Mouse (Mus musculus): ENCODE results near the gene Olfr281. TPM values are rescaled to one million over a fixed set of nuclear protein-coding genes. Genes with fewer than 3 reads are reported as not detected.
A peak's percentile ranks its signal among the peaks of the same experiment; 100 is the strongest.
"Not testable (repeated sequence)": the region's sequence is repeated elsewhere in the genome, so short reads cannot be mapped to it uniquely, and the experiment has no call there.

The Olfr281 gene
- polyA plus RNA-seq, 1 experiment from 2014 or later = not detected

DNA sequence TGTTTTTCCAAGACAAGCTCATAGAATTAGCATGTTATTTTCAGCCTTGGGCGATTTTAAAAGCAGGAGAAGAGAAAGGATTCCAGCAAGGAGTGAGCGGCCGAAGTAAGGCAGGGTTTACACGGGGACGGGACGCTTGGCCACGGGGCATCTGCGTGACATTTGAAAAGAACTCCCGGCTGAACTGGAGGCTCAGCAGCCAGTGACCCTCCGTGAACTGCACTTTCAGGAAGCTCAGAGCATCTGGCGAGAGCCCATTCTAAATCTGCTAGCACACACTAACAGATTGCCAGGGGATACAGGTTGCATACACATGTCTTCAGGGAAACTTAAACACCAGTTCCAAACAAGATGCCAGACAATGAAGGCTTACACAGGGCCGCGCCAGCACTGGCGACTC lies 28.1 kb upstream of the Olfr281 start:
- Histone ChIP-seq H3K27me3 (ENCODE audit: control insufficient read depth, insufficient read depth, low read length) (no peaks in the 10 kb centered on the region), H3K4me3 (replicated peaks; ENCODE audit: low read length) (no peak overlapping the region), H3K9ac (ENCODE audit: low read length) (no peak overlapping the region), H3K4me2 (ENCODE audit: low read depth, low read length) (no peak overlapping the region), H3K4me1 (ENCODE audit: control insufficient read depth, insufficient read depth, low read length) (no peaks in the 10 kb centered on the region), H3K36me3 (ENCODE audit: control insufficient read depth, insufficient read depth, low read length) (no peaks in the 10 kb centered on the region), H3K27ac (ENCODE audit: low read length) (no peak overlapping the region), H3K9me3 (replicated peaks; ENCODE audit: control insufficient read depth, low read length) (no peaks in the 10 kb centered on the region)
- 57% methylated on average over 14 of the region's 14 CpGs for WGBS
- no peak for ATAC-seq (ENCODE audit: insufficient read depth, low FRiP score)

DNA sequence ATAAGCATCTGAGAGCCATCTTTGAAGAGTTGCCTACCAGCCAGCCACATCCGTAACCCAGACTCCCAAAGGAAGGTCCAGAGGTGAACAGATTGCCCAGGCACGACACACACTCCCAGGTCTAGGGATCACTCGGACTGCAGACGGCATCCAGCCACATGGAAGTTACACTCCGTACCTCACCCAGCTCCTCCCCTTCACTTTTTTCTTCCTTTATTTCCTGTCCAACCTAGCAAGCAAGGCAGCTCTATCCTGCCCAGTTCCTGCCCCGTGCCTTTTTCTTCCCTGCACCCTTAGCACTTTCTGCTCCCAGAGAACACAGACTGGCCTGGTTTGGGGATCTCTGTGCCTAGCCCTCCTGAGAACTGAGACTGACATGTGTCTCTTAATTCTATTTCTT lies 27.6 kb upstream of the Olfr281 start:
- WGBS = 52% methylated on average over 6 of the region's 6 CpGs
- H3K27me3 ChIP-seq (ENCODE audit: control insufficient read depth, insufficient read depth, low read length) = no peaks in the 10 kb centered on the region
- H3K27ac ChIP-seq (ENCODE audit: low read length) = no peak overlapping the region
- H3K9me3 ChIP-seq (replicated peaks; ENCODE audit: control insufficient read depth, low read length) = no peaks in the 10 kb centered on the region
- H3K4me3 ChIP-seq (replicated peaks; ENCODE audit: low read length) = no peak overlapping the region
- no peaks in the 10 kb centered on the region for H3K36me3 ChIP-seq (ENCODE audit: control insufficient read depth, insufficient read depth, low read length)
- 0 out of 2 replicates have a peak, but pooled peaks have one; percentile 37 for ATAC-seq (ENCODE audit: insufficient read depth, low FRiP score)
- no peaks in the 10 kb centered on the region for H3K4me1 ChIP-seq (ENCODE audit: control insufficient read depth, insufficient read depth, low read length)
- H3K9ac ChIP-seq (ENCODE audit: low read length) = no peak overlapping the region
- no peak overlapping the region for H3K4me2 ChIP-seq (ENCODE audit: low read depth, low read length)

DNA sequence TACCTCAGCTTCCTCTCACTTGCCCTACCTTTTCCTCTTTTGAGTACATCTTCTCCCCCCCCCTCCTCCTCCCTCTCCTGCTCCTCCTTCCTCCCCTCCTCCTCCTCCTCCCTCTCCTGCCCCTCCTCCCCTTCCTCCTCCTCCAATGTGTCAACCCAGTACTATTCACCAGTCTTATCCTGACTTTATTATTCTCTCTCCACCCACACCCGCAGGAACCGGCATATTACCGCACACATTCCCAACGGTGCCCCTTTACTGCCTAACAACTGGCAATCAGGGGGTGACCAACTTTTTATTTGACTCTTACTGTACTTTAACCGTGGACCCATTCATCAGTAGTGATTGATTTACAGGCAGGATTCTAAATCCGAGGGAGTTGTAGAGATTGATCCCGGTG lies 27.2 kb upstream of the Olfr281 start:
- Histone ChIP-seq H3K27ac (ENCODE audit: low read length) (no peak overlapping the region), H3K4me3 (replicated peaks; ENCODE audit: low read length) (no peak overlapping the region), H3K4me2 (ENCODE audit: low read depth, low read length) (no peak overlapping the region), H3K9me3 (replicated peaks; ENCODE audit: control insufficient read depth, low read length) (no peaks in the 10 kb centered on the region), H3K4me1 (ENCODE audit: control insufficient read depth, insufficient read depth, low read length) (no peaks in the 10 kb centered on the region), H3K36me3 (ENCODE audit: control insufficient read depth, insufficient read depth, low read length) (no peaks in the 10 kb centered on the region), H3K27me3 (ENCODE audit: control insufficient read depth, insufficient read depth, low read length) (no peaks in the 10 kb centered on the region), H3K9ac (ENCODE audit: low read length) (no peak overlapping the region)
- WGBS = 74% methylated on average over 7 of the region's 7 CpGs
- no peak; the same call in 1 of the 2 replicates for ATAC-seq (ENCODE audit: insufficient read depth, low FRiP score)

DNA sequence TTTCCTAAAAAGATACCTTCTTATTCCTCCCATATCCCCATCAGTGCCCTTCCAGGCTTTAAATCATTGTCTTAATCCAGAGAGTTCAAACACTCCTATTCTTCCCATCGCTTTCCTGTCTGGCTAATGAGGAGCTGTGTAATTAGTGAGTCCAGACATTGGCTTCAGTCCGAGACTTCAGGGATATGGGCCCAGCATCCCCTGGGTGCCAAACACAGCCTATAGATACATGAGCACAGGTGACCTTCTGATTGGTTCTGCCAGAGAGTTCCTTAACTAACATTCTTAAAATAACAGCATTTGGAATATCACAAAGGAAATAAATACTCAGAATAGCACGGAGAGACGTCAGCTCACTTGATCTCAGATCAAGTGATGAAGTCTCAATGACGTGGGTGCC lies 21.5 kb upstream of the Olfr281 start, which contains the start of gene Olfr282:
Olfr282 (plus strand) TSS at position 301 of the 400 bp plus-strand sequence.
- not testable (repeated sequence) for H3K4me2 ChIP-seq (ENCODE audit: low read depth, low read length); H3K9ac ChIP-seq (ENCODE audit: low read length); H3K27ac ChIP-seq (ENCODE audit: low read length); H3K9me3 ChIP-seq (replicated peaks; ENCODE audit: control insufficient read depth, low read length); ATAC-seq (ENCODE audit: insufficient read depth, low FRiP score); H3K36me3 ChIP-seq (ENCODE audit: control insufficient read depth, insufficient read depth, low read length); H3K4me1 ChIP-seq (ENCODE audit: control insufficient read depth, insufficient read depth, low read length); H3K27me3 ChIP-seq (ENCODE audit: control insufficient read depth, insufficient read depth, low read length); H3K4me3 ChIP-seq (replicated peaks; ENCODE audit: low read length)
- WGBS = 74% methylated on average over 5 of the region's 5 CpGs

DNA sequence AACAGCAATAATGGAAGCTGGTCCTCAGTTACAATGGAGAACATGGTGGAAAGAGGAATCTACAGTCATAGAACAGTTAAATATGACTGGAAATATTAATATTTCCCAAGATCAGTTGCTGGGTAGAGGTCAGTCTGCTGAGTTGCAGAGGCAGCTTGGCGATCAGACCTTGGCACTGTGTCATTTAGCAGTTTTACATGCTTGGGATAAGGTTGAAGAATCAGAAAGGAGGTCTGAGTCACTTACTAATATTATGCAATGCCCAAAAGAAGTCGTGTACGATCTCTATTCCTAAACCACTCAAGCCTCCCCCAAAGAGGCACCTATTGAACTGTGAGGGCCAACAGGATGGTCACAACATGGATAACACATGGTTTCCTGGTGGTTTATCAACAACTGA lies 7.8 kb upstream of the Olfr281 start:
- no peak for ATAC-seq (ENCODE audit: insufficient read depth, low FRiP score)
- no peak overlapping the region for H3K9ac ChIP-seq (ENCODE audit: low read length)

DNA sequence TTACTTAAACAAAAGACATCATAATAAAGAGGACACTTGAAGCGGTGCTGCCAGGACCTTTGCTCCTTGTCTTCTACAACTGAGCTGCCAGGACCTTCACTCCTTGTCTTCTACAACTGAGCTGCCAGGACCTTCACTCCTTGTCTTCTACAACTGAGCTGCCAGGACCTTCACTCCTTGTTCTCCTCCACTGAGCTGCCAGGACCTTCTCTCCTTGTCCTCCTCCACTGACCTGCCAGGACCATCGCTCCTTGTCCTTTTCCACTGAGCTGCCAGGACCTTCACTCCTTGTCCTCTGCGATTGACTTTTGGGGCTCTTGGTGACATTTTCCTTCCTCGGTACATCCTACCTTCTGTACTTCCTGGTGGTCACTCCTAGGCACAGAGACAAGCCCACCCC lies 3.9 kb upstream of the Olfr281 start:
- ATAC-seq (ENCODE audit: insufficient read depth, low FRiP score) = no peak
- Histone ChIP-seq H3K4me1 (ENCODE audit: control insufficient read depth, insufficient read depth, low read length) (no peaks in the 10 kb centered on the region), H3K4me3 (replicated peaks; ENCODE audit: low read length) (no peak overlapping the region), H3K9me3 (replicated peaks; ENCODE audit: control insufficient read depth, low read length) (no peaks in the 10 kb centered on the region), H3K27ac (ENCODE audit: low read length) (no peak overlapping the region), H3K36me3 (ENCODE audit: control insufficient read depth, insufficient read depth, low read length) (no peaks in the 10 kb centered on the region), H3K27me3 (ENCODE audit: control insufficient read depth, insufficient read depth, low read length) (no peaks in the 10 kb centered on the region), H3K9ac (ENCODE audit: low read length) (no peak overlapping the region), H3K4me2 (ENCODE audit: low read depth, low read length) (no peak overlapping the region)
- WGBS = 50% methylated on average over 4 of the region's 4 CpGs

More for the DNA sequence above, 7.8 kb upstream of the Olfr281 start:
- Histone ChIP-seq H3K9me3 (replicated peaks; ENCODE audit: control insufficient read depth, low read length) (no peaks in the 10 kb centered on the region), H3K27me3 (ENCODE audit: control insufficient read depth, insufficient read depth, low read length) (no peaks in the 10 kb centered on the region), H3K36me3 (ENCODE audit: control insufficient read depth, insufficient read depth, low read length) (no peaks in the 10 kb centered on the region), H3K4me1 (ENCODE audit: control insufficient read depth, insufficient read depth, low read length) (no peaks in the 10 kb centered on the region), H3K4me3 (replicated peaks; ENCODE audit: low read length) (no peak overlapping the region), H3K27ac (ENCODE audit: low read length) (no peak overlapping the region), H3K4me2 (ENCODE audit: low read depth, low read length) (no peak overlapping the region)
- 86% methylated on average over 3 of the region's 3 CpGs for WGBS

DNA sequence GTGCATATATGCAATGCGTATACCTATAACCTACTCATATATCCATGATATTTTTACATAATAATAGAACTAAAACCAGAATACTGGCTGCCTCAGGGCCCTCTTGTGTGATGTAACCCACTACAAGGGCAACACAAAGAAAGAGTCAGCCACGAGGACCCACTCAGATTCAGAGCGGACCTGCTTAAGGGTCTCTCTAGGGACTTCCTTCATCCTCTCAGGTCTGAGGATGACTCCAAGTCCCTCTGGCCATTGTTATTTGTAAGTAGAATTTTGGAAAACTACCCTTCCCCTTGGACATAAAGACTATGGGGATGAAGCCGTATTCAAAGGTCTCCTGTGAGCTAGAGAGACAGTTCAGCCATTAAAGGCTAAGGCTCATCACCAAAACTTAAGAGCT lies 17.2 kb downstream of the Olfr281 start, which contains the start of gene OR5BS1P:
OR5BS1P (plus strand) TSS at position 301 of the 400 bp plus-strand sequence.
- no peak for ATAC-seq (ENCODE audit: insufficient read depth, low FRiP score)
- Histone ChIP-seq H3K4me1 (ENCODE audit: control insufficient read depth, insufficient read depth, low read length) (no peaks in the 10 kb centered on the region), H3K27ac (ENCODE audit: low read length) (no peak within 1 kb of the TSS), H3K36me3 (ENCODE audit: control insufficient read depth, insufficient read depth, low read length) (no peaks in the 10 kb centered on the region), H3K4me3 (replicated peaks; ENCODE audit: low read length) (no peak within 1 kb of the TSS), H3K27me3 (ENCODE audit: control insufficient read depth, insufficient read depth, low read length) (no peaks in the 10 kb centered on the region), H3K9me3 (replicated peaks; ENCODE audit: control insufficient read depth, low read length) (no peaks in the 10 kb centered on the region), H3K9ac (ENCODE audit: low read length) (no peak within 1 kb of the TSS), H3K4me2 (ENCODE audit: low read depth, low read length) (no peak within 1 kb of the TSS)
- 86% methylated on average over 4 of the region's 4 CpGs for WGBS

DNA sequence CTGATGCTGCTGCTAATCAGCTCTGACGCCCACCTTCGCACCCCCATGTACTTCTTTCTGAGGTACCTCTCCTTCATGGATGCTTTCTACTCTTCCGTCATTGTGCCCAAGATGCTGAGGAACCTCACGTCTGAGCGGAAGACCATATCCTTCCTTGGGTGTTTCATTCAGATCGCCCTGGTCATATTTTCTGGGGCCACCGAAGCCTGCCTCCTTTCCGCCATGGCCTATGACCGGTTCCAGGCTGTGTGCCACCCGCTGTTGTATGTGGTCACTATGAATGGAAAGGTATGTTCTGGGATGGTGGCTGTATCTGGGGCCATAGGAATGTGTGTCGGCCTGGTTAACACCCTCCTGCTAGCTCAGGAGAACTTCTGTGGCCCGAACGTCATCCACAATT lies 19.2 kb downstream of the Olfr281 start:
- WGBS = 90% methylated on average over 13 of the region's 13 CpGs

DNA sequence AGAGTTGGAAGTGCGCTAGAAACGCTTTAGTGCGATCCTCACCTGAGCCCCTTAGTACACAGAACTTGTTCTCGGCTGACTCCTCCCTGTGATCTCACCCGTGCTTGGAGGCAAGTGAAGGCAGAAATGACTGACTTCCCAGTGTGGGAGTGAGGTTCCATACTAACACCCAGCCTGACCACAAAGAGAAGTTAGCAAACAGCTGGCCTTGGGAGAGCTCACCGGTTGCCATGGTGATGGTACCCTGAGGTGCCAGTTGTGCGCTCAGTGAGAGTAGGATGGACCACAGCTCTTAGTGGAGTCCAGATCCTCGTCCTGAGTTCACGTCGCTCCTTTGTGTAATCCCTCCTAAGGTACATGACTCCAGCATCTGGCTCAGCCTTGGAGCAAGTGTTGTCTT lies 22.6 kb downstream of the Olfr281 start:
- H3K9me3 ChIP-seq (replicated peaks; ENCODE audit: control insufficient read depth, low read length) = no peaks in the 10 kb centered on the region
- ATAC-seq (ENCODE audit: insufficient read depth, low FRiP score) = no peak
- no peaks in the 10 kb centered on the region for H3K36me3 ChIP-seq (ENCODE audit: control insufficient read depth, insufficient read depth, low read length)
- H3K27ac ChIP-seq (ENCODE audit: low read length) = no peak overlapping the region
- H3K4me1 ChIP-seq (ENCODE audit: control insufficient read depth, insufficient read depth, low read length) = no peaks in the 10 kb centered on the region
- 85% methylated on average over 10 of the region's 10 CpGs for WGBS
- no peak overlapping the region for H3K4me2 ChIP-seq (ENCODE audit: low read depth, low read length)
- no peaks in the 10 kb centered on the region for H3K27me3 ChIP-seq (ENCODE audit: control insufficient read depth, insufficient read depth, low read length)
- H3K4me3 ChIP-seq (replicated peaks; ENCODE audit: low read length) = no peak overlapping the region
- H3K9ac ChIP-seq (ENCODE audit: low read length) = no peak overlapping the region

More for the DNA sequence above, 19.2 kb downstream of the Olfr281 start:
- Histone ChIP-seq H3K27me3 (ENCODE audit: control insufficient read depth, insufficient read depth, low read length) (no peaks in the 10 kb centered on the region), H3K9ac (ENCODE audit: low read length) (no peak overlapping the region), H3K36me3 (ENCODE audit: control insufficient read depth, insufficient read depth, low read length) (no peaks in the 10 kb centered on the region), H3K27ac (ENCODE audit: low read length) (no peak overlapping the region), H3K4me1 (ENCODE audit: control insufficient read depth, insufficient read depth, low read length) (no peaks in the 10 kb centered on the region), H3K9me3 (replicated peaks; ENCODE audit: control insufficient read depth, low read length) (no peaks in the 10 kb centered on the region), H3K4me3 (replicated peaks; ENCODE audit: low read length) (no peak overlapping the region), H3K4me2 (ENCODE audit: low read depth, low read length) (no peak overlapping the region)
- ATAC-seq (ENCODE audit: insufficient read depth, low FRiP score) = no peak

DNA sequence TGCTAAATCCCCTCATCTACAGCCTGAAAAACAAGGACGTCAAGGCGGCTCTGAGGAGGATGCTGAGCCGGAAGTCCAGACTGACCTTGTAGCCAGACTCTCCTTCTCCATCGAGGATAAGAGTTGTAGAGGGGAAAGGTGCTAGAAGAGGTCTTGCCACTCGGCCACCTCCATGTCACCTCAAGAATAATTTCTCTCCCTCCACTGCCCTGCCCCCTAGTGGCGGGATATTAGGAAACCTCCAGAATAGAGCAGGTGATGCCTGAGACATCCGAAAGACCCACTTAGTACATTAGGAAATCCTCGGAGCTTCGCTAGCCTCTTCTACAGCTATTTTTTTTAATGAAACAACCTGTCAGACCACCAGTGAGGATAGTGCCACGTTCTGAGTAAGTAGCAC lies 23.0 kb downstream of the Olfr281 start:
- Histone ChIP-seq H3K4me3 (replicated peaks; ENCODE audit: low read length) (no peak overlapping the region), H3K36me3 (ENCODE audit: control insufficient read depth, insufficient read depth, low read length) (no peaks in the 10 kb centered on the region), H3K9ac (ENCODE audit: low read length) (no peak overlapping the region), H3K4me1 (ENCODE audit: control insufficient read depth, insufficient read depth, low read length) (no peaks in the 10 kb centered on the region), H3K27ac (ENCODE audit: low read length) (no peak overlapping the region), H3K27me3 (ENCODE audit: control insufficient read depth, insufficient read depth, low read length) (no peaks in the 10 kb centered on the region), H3K9me3 (replicated peaks; ENCODE audit: control insufficient read depth, low read length) (no peaks in the 10 kb centered on the region), H3K4me2 (ENCODE audit: low read depth, low read length) (no peak overlapping the region)
- ATAC-seq (ENCODE audit: insufficient read depth, low FRiP score) = no peak
- 46% methylated on average over 10 of the region's 10 CpGs for WGBS
